Mouse (Mus musculus): ENCODE results near the gene Mgat5b.

GRCm38 (mm10) chr11:116944346-116944745 lies 25.7 kb downstream of the Mgat5b start:
- no peak for TF ChIP-seq POLR2A (IDR thresholded peaks at IDR 0.05; ENCODE audit: insufficient read depth, low read length)
- TF ChIP-seq CTCF (IDR thresholded peaks at IDR 0.05; ENCODE audit: low read depth, low read length): no peak
